Mouse (Mus musculus): ENCODE results near the gene Ssbp2. TPM values are rescaled to one million over a fixed set of nuclear protein-coding genes. Genes with fewer than 3 reads are reported as not detected.

Ssbp2 gene
- polyA plus RNA-seq, 1 experiment: 18.1 TPM

- H3K27ac ChIP-seq (ENCODE audit: insufficient read depth, low read depth, low read length): no peak overlapping the region
- no peak for TF ChIP-seq CTCF (conservative IDR thresholded peaks at IDR 0.05; ENCODE audit: insufficient read depth, insufficient read length, low read depth, low read length)
- H3K4me1 ChIP-seq (ENCODE audit: control insufficient read depth, insufficient read depth, low read length): no peaks in the 10 kb centered on the region; the same call in 1 of the 2 replicates
- DNase-seq: no peak
- H3K36me3 ChIP-seq (ENCODE audit: control insufficient read depth, insufficient read depth, low read length): no peaks in the 10 kb centered on the region
- no peaks in the 10 kb centered on the region for H3K27me3 ChIP-seq (replicated peaks; ENCODE audit: control insufficient read depth, insufficient read depth, low read length)
- no peak overlapping the region for H3K4me3 ChIP-seq (ENCODE audit: insufficient read depth, low read depth, low read length)
- WGBS: 88% methylated on average over 3 of the region's 3 CpGs
These were observed 139.5 kb downstream of the Ssbp2 start for GRCm38 (mm10) chr13:91599594-91599993.

DNA sequence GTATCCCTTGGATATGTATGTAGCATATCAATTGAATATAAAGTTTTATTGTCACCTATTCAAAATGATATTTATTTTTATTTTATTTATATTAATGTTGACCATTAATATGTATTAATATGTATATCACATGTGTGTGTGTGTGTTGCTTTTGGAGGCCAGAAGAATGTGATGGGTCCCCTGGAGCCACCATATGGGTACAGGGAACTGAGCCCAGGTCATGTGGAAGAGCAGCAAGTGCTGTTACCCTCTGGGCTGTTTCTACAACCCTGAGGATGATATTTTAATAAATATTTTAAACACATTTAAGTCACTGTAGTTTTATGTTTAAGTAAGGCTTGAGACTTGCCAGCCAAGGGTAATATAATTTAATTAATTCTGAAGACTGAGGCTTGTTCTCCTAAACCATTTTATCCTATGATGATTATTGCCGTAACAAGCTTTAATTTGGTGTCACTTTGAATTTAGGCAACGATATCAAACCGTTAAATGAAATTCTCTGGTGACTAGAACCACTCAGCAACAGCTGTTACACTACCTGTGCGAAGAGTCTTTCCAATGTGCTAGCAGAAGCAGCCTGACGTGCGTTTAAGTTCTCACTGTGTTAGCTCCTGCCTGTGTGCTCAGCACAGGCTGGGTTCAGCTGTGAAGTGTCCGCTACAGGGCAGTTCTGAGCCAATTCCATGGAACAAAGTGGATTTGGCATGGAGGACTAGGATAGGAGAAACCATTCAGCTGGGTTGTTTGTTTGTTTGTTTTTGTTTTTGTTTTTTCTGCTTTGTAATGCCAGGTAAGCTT, 145.2 kb downstream of the Ssbp2 start:
- DNase-seq: no peak
- H3K4me3 ChIP-seq (ENCODE audit: insufficient read depth, low read depth, low read length): no peak overlapping the region
- H3K27ac ChIP-seq (ENCODE audit: insufficient read depth, low read depth, low read length): no peak overlapping the region
- 95% methylated on average over 7 of the region's 7 CpGs for WGBS
- TF ChIP-seq CTCF (conservative IDR thresholded peaks at IDR 0.05; ENCODE audit: insufficient read depth, insufficient read length, low read depth, low read length): no peak
- no peak for TF ChIP-seq POLR2A (IDR thresholded peaks at IDR 0.05; ENCODE audit: low read depth, low read length)
- no peaks in the 10 kb centered on the region for H3K36me3 ChIP-seq (ENCODE audit: control insufficient read depth, insufficient read depth, low read length)
- no peaks in the 10 kb centered on the region; the same call in 1 of the 2 replicates for H3K4me1 ChIP-seq (ENCODE audit: control insufficient read depth, insufficient read depth, low read length)
- no peaks in the 10 kb centered on the region for H3K27me3 ChIP-seq (replicated peaks; ENCODE audit: control insufficient read depth, insufficient read depth, low read length)

DNA sequence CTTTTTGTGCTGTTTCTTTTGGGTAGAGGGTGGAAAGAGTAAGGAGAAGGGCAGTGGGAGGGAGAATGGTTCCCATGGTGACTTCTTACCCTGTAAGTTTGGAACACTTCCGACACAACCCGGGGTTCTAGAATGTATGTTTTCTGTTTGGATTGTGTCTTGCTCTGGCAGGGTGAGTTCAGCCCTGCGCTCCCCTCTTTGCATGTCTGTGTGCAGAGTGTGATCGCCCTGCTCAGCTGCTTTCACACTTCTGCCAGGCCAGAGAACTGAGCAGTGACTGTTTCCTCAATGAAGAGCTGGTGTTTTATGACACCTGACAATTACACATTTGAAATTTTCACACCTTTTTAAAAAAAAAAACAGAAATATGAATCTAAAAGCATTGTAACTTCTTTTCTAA, 150.5 kb downstream of the Ssbp2 start:
- Histone ChIP-seq H3K4me3 (ENCODE audit: insufficient read depth, low read depth, low read length) (no peak overlapping the region), H3K27me3 (replicated peaks; ENCODE audit: control insufficient read depth, insufficient read depth, low read length) (no peaks in the 10 kb centered on the region), H3K4me1 (ENCODE audit: control insufficient read depth, insufficient read depth, low read length) (peaks cover 3% of the 10 kb centered on the region; the same call in 1 of the 2 replicates), H3K27ac (ENCODE audit: insufficient read depth, low read depth, low read length) (no peak overlapping the region), H3K36me3 (ENCODE audit: control insufficient read depth, insufficient read depth, low read length) (no peaks in the 10 kb centered on the region)
- no peak for DNase-seq
- 70% methylated on average over 4 of the region's 4 CpGs for WGBS
- TF ChIP-seq CTCF (conservative IDR thresholded peaks at IDR 0.05; ENCODE audit: insufficient read depth, insufficient read length, low read depth, low read length) (no peak), POLR2A (IDR thresholded peaks at IDR 0.05; ENCODE audit: low read depth, low read length) (no peak)

GRCm38 (mm10) chr13:91611909-91612308, 151.8 kb downstream of the Ssbp2 start:
- DNase-seq: no peak
- WGBS: 75% methylated on average over 3 of the region's 3 CpGs
- TF ChIP-seq POLR2A (IDR thresholded peaks at IDR 0.05; ENCODE audit: low read depth, low read length): no peak
- no peak for TF ChIP-seq CTCF (conservative IDR thresholded peaks at IDR 0.05; ENCODE audit: insufficient read depth, insufficient read length, low read depth, low read length)

DNA sequence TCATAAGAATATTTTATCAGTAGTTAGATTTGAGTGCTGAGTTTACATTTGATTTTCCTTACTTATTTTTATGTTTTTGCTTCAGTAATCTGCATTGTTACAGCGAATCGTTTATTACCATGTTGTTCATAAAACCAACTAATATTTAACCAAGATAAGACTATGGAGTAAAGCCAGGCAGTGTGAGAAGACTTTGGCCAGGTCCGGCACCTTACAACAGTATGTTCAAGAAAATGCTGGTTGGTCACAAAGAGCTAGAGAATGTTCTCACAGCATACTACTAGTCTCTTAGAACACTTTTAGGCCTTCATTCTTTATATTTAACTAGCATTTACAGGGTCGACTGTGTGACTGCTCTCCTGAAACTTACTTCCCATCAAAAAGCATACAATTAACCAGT, 152.5 kb downstream of the Ssbp2 start:
- no peaks in the 10 kb centered on the region for H3K36me3 ChIP-seq (ENCODE audit: control insufficient read depth, insufficient read depth, low read length)
- peaks cover 3% of the 10 kb centered on the region; the same call in 1 of the 2 replicates for H3K4me1 ChIP-seq (ENCODE audit: control insufficient read depth, insufficient read depth, low read length)
- H3K4me3 ChIP-seq (ENCODE audit: insufficient read depth, low read depth, low read length): no peak overlapping the region
- peak; percentile 69 for DNase-seq
- 23% methylated on average over 4 of the region's 4 CpGs for WGBS
- TF ChIP-seq CTCF (conservative IDR thresholded peaks at IDR 0.05; ENCODE audit: insufficient read depth, insufficient read length, low read depth, low read length) (no peak), POLR2A (IDR thresholded peaks at IDR 0.05; ENCODE audit: low read depth, low read length) (no peak)
- no peak overlapping the region for H3K27ac ChIP-seq (ENCODE audit: insufficient read depth, low read depth, low read length)
- H3K27me3 ChIP-seq (replicated peaks; ENCODE audit: control insufficient read depth, insufficient read depth, low read length): no peaks in the 10 kb centered on the region

More at GRCm38 (mm10) chr13:91611909-91612308, 151.8 kb downstream of the Ssbp2 start:
- Histone ChIP-seq H3K4me3 (ENCODE audit: insufficient read depth, low read depth, low read length) (no peak overlapping the region), H3K27me3 (replicated peaks; ENCODE audit: control insufficient read depth, insufficient read depth, low read length) (no peaks in the 10 kb centered on the region), H3K27ac (ENCODE audit: insufficient read depth, low read depth, low read length) (no peak overlapping the region), H3K36me3 (ENCODE audit: control insufficient read depth, insufficient read depth, low read length) (no peaks in the 10 kb centered on the region), H3K4me1 (ENCODE audit: control insufficient read depth, insufficient read depth, low read length) (peaks cover 3% of the 10 kb centered on the region; the same call in 1 of the 2 replicates)

DNA sequence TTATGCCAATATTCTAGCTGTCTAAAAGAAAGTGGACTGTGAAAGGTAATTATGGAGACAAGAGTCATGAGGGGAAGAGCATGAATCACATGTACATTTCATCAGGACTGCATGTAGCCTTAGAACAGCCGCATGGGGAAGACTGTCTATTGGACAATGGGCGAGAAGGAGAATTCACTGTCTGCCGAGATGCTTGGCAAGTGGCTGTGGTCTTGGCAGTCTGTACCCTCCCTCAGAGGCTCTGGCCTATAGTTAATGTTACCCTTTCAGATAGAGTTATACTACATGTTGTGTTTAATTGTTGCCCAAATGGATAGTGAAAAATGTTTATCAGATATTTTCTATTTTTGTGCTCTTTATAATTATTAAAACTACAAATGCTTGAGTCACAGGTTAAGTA, 156.0 kb downstream of the Ssbp2 start:
- 90% methylated on average over 3 of the region's 3 CpGs for WGBS
- H3K4me1 ChIP-seq (ENCODE audit: control insufficient read depth, insufficient read depth, low read length): peaks cover 3% of the 10 kb centered on the region; the same call in 1 of the 2 replicates
- H3K27me3 ChIP-seq (replicated peaks; ENCODE audit: control insufficient read depth, insufficient read depth, low read length): no peaks in the 10 kb centered on the region
- no peak for DNase-seq
- no peak overlapping the region for H3K4me3 ChIP-seq (ENCODE audit: insufficient read depth, low read depth, low read length)
- TF ChIP-seq CTCF (conservative IDR thresholded peaks at IDR 0.05; ENCODE audit: insufficient read depth, insufficient read length, low read depth, low read length) (no peak), POLR2A (IDR thresholded peaks at IDR 0.05; ENCODE audit: low read depth, low read length) (no peak)
- H3K27ac ChIP-seq (ENCODE audit: insufficient read depth, low read depth, low read length): no peak overlapping the region
- H3K36me3 ChIP-seq (ENCODE audit: control insufficient read depth, insufficient read depth, low read length): no peaks in the 10 kb centered on the region

GRCm38 (mm10) chr13:91616876-91617275, 156.8 kb downstream of the Ssbp2 start:
- 52% methylated on average over 5 of the region's 5 CpGs for WGBS

More at GRCm38 (mm10) chr13:91616876-91617275, 156.8 kb downstream of the Ssbp2 start:
- no peak overlapping the region for H3K27ac ChIP-seq (ENCODE audit: insufficient read depth, low read depth, low read length)
- H3K4me3 ChIP-seq (ENCODE audit: insufficient read depth, low read depth, low read length): no peak overlapping the region
- peaks cover 3% of the 10 kb centered on the region; the same call in 1 of the 2 replicates for H3K4me1 ChIP-seq (ENCODE audit: control insufficient read depth, insufficient read depth, low read length)
- no peaks in the 10 kb centered on the region for H3K27me3 ChIP-seq (replicated peaks; ENCODE audit: control insufficient read depth, insufficient read depth, low read length)
- no peaks in the 10 kb centered on the region for H3K36me3 ChIP-seq (ENCODE audit: control insufficient read depth, insufficient read depth, low read length)
- peak; percentile 67 for DNase-seq
- TF ChIP-seq POLR2A (IDR thresholded peaks at IDR 0.05; ENCODE audit: low read depth, low read length) (no peak), CTCF (conservative IDR thresholded peaks at IDR 0.05; ENCODE audit: insufficient read depth, insufficient read length, low read depth, low read length) (no peak)

Measured in kidney, adult 2 months (tissue).